9 mouse cellular contexts compared by ENCODE assay signal in genomic region chr8:90854671-90855161, GRCm38 (mm10). TPM values are rescaled to one million over a fixed set of nuclear protein-coding genes. Genes with fewer than 3 reads are reported as not detected.
DNase-seq lines count a peak whose midpoint lies in the region; ATAC-seq and TF ChIP-seq lines count a peak whose summit lies in the region.
"Had no signal": no experiment of that assay in that cellular context is flagged by ENCODE, and none has a peak within 500 bp of the region (broad histone marks: within the 10 kb centered on the region; RNA-seq: fewer than 3 reads in every experiment).

No protein-coding gene starts in this region.

- ATAC-seq in kidney, embryonic 15.5 days (replicated peaks; ENCODE audit: low FRiP score), result peak; percentile 52; the same call in 1 of the 2 replicates
- ATAC-seq in hindbrain, embryonic 14.5 days (ENCODE audit: low FRiP score), result peak; percentile 82
- peak; percentile 74 for ATAC-seq in stomach, postnatal 0 days (ENCODE audit: low FRiP score, low TSS enrichment)

- no peaks in the 10 kb centered on the region for H3K9me3 ChIP-seq in kidney, embryonic 15.5 days (replicated peaks)
- no peaks in the 10 kb centered on the region for H3K9me3 ChIP-seq in forebrain, embryonic 10.5 days
- no peaks in the 10 kb centered on the region for H3K9me3 ChIP-seq in hindbrain, embryonic 14.5 days (ENCODE audit: control insufficient read depth, low read length)
- H3K9me3 ChIP-seq in stomach, postnatal 0 days (ENCODE audit: control insufficient read depth, low read length), result no peaks in the 10 kb centered on the region

- peak overlapping the region; percentile 56; the same call in 1 of the 2 replicates for H3K27ac ChIP-seq in kidney, embryonic 15.5 days
- H3K27ac ChIP-seq in forebrain, embryonic 10.5 days, result peak overlapping the region; percentile 74
- H3K27ac ChIP-seq in hindbrain, embryonic 14.5 days, result peak overlapping the region; percentile 75; the same call in 1 of the 2 replicates
- peak overlapping the region; percentile 63 for H3K27ac ChIP-seq in stomach, postnatal 0 days (replicated peaks)

- TF ChIP-seq CTCF in stomach, postnatal 0 days (IDR thresholded peaks at IDR 0.05; ENCODE audit: low read depth), result no peak

- peak overlapping the region; percentile 21 for H3K4me2 ChIP-seq in kidney, embryonic 15.5 days
- 0 out of 2 replicates have a peak overlapping the region, but pooled peaks have one; percentile 5 for H3K4me2 ChIP-seq in hindbrain, embryonic 14.5 days (replicated peaks)
- H3K4me2 ChIP-seq in stomach, postnatal 0 days (replicated peaks; ENCODE audit: low read depth), result peak overlapping the region; percentile 12; the same call in 1 of the 2 replicates

- 19% methylated on average over 10 of the region's 10 CpGs for WGBS in kidney, embryonic 15.5 days
- 26% methylated on average over 10 of the region's 10 CpGs for WGBS in forebrain, embryonic 10.5 days
- WGBS in hindbrain, embryonic 14.5 days, result 10% methylated on average over 10 of the region's 10 CpGs
- WGBS in stomach, postnatal 0 days, result 8% methylated on average over 10 of the region's 10 CpGs

- no peak for DNase-seq in kidney, adult 11 months
- no peak for DNase-seq in forebrain, embryonic 10.5 days (ENCODE audit: extremely low spot score, low spot score)
- DNase-seq in hindbrain, embryonic 14.5 days (ENCODE audit: low spot score), result peak; percentile 55
- peak; percentile 79 for DNase-seq in lung, postnatal 10 days
- peak; percentile 61 for DNase-seq in stomach, postnatal 0 days (ENCODE audit: low spot score)
- DNase-seq in left cerebral cortex, postnatal 14 days (ENCODE audit: low spot score in 2 of 2), result no peak
- no peak for DNase-seq in B cell, adult 2 months

- no peak overlapping the region for H3K4me3 ChIP-seq in kidney, embryonic 15.5 days (replicated peaks)
- H3K4me3 ChIP-seq in forebrain, embryonic 10.5 days, result peak overlapping the region; percentile 10; the same call in 1 of the 2 replicates
- H3K4me3 ChIP-seq in hindbrain, embryonic 14.5 days (replicated peaks; ENCODE audit: low read length), result no peak overlapping the region
- no peak overlapping the region for H3K4me3 ChIP-seq in stomach, postnatal 0 days (ENCODE audit: low read depth, low read length)

- intact Hi-C loops in left cerebral cortex, postnatal 14 days (cut with DNase I), result no loop called here

- no peak overlapping the region for H3K9ac ChIP-seq in kidney, embryonic 15.5 days
- no peak overlapping the region for H3K9ac ChIP-seq in hindbrain, embryonic 14.5 days
- peak overlapping the region; percentile 41; the same call in 1 of the 2 replicates for H3K9ac ChIP-seq in stomach, postnatal 0 days (ENCODE audit: low read length)

- peaks cover 15% of the 10 kb centered on the region for H3K4me1 ChIP-seq in kidney, embryonic 15.5 days
- H3K4me1 ChIP-seq in forebrain, embryonic 10.5 days, result peaks cover 52% of the 10 kb centered on the region
- H3K4me1 ChIP-seq in hindbrain, embryonic 14.5 days (replicated peaks; ENCODE audit: control insufficient read depth, insufficient read depth, low read length), result peaks cover 14% of the 10 kb centered on the region
- H3K4me1 ChIP-seq in stomach, postnatal 0 days (replicated peaks; ENCODE audit: control insufficient read depth, insufficient read depth), result peaks cover 4% of the 10 kb centered on the region; the same call in 1 of the 2 replicates

- TF ChIP-seq EP300 in stomach, postnatal 0 days (optimal IDR thresholded peaks at IDR 0.05), result no peak

- H3K27me3 ChIP-seq in kidney, embryonic 15.5 days, result no peaks in the 10 kb centered on the region
- no peaks in the 10 kb centered on the region for H3K27me3 ChIP-seq in forebrain, embryonic 10.5 days (ENCODE audit: poor library complexity, severe bottlenecking)
- no peaks in the 10 kb centered on the region for H3K27me3 ChIP-seq in hindbrain, embryonic 14.5 days (ENCODE audit: control insufficient read depth, insufficient read depth, low read length)
- no peaks in the 10 kb centered on the region for H3K27me3 ChIP-seq in stomach, postnatal 0 days (ENCODE audit: control insufficient read depth, insufficient read depth, low read length)

- no peaks in the 10 kb centered on the region for H3K36me3 ChIP-seq in kidney, embryonic 15.5 days
- peaks cover 7% of the 10 kb centered on the region for H3K36me3 ChIP-seq in forebrain, embryonic 10.5 days (replicated peaks)
- H3K36me3 ChIP-seq in hindbrain, embryonic 14.5 days (replicated peaks; ENCODE audit: control insufficient read depth, insufficient read depth), result no peaks in the 10 kb centered on the region
- no peaks in the 10 kb centered on the region for H3K36me3 ChIP-seq in stomach, postnatal 0 days (ENCODE audit: control insufficient read depth, insufficient read depth, low read length)

RNA-seq across cellular contexts. Expression of gene Chd9, which starts 26.6 kb away (rescaled TPM):
- 74.6 and 80.4 TPM in 2 replicates for polyA plus RNA-seq in kidney, embryonic 15.5 days (2015; fragmentation: Nextera tagmentation; extraction: Ambion mirVana)
- 28.4 and 33.4 TPM in 2 replicates for polyA plus RNA-seq in forebrain, embryonic 10.5 days (2016; fragmentation: Nextera tagmentation; extraction: Ambion mirVana)
- 99.2 and 103 TPM in 2 replicates for polyA plus RNA-seq in hindbrain, embryonic 14.5 days (2014; fragmentation: Nextera tagmentation; extraction: Ambion mirVana)
- 125 and 131 TPM in 2 replicates for polyA plus RNA-seq in stomach, postnatal 0 days (2015; fragmentation: Nextera tagmentation; extraction: Ambion mirVana)
- total RNA-seq in left cerebral cortex, postnatal 14 days (2021), result 100 to 1,000 TPM; 133 to 138 TPM

RNA-seq across cellular contexts. Expression of gene Gm19935, which starts 37.5 kb away (rescaled TPM):
- not detected in 2 replicates for polyA plus RNA-seq in kidney, embryonic 15.5 days (2015; fragmentation: Nextera tagmentation; extraction: Ambion mirVana)
- not detected in 2 replicates for polyA plus RNA-seq in forebrain, embryonic 10.5 days (2016; fragmentation: Nextera tagmentation; extraction: Ambion mirVana)
- polyA plus RNA-seq in hindbrain, embryonic 14.5 days (2014; fragmentation: Nextera tagmentation; extraction: Ambion mirVana), result 2.6 and 2.7 TPM in 2 replicates
- polyA plus RNA-seq in stomach, postnatal 0 days (2015; fragmentation: Nextera tagmentation; extraction: Ambion mirVana), result 0.13 and 0.35 TPM in 2 replicates
- 1 to 10 TPM in 1 of 2 experiments, under 1 TPM in 1; 0.86 to 1.3 TPM for total RNA-seq in left cerebral cortex, postnatal 14 days (2021)
- total RNA-seq: heart, postnatal 36 days had no signal

Comparison
In these comparisons a context has a peak if more than half of its experiments do, and no peak if none do; other contexts are left out.
1. DNase-seq: peak in hindbrain, embryonic 14.5 days (single experiment), lung, postnatal 10 days (single experiment) and stomach, postnatal 0 days (single experiment); none in kidney, adult 11 months (single experiment), forebrain, embryonic 10.5 days (single experiment), left cerebral cortex, postnatal 14 days (0 of 2) and B cell, adult 2 months (0 of 2).
2. Peak in every context shown above with its lines, with median percentiles within 50 percentile points of each other: ATAC-seq, H3K27ac ChIP-seq and H3K4me2 ChIP-seq.